Mouse (Mus musculus): ENCODE results near the gene Gtdc1. TPM values are rescaled to one million over a fixed set of nuclear protein-coding genes. Genes with fewer than 3 reads are reported as not detected.

Gene Gtdc1
- polyA plus RNA-seq, 1 experiment = 15.5 TPM

DNA sequence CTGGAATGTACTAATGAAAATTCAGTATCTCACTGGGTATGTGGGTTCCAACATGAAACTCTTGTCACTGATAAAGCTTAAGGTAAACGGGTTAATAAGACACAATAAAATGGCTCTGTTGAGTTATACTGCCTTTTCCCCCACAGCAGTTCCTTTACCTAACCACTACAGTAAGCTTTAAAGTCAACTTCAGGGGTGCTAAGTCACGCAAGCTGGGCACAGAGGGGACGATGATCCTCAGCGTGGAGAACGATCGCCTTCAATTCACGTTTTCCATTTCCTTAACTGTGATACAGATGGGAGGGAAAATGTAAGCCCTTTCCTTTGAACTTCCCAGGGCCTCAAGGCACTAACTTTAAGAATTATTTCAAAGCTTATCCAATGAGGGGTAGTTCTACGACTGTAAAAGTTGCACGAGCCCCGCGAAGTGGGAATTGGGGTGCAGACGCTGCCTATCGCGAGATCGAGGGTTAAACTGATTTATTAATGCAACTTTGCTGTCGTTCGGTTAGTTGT, 1.2 kb downstream of the Gtdc1 start:
- Histone ChIP-seq H3K36me3 (ENCODE audit: control insufficient read depth, insufficient read depth, low read length) (no peaks in the 10 kb centered on the region), H3K27ac (ENCODE audit: control insufficient read depth, insufficient read depth, low read depth, low read length) (peak overlapping the region; percentile 98), H3K4me1 (ENCODE audit: control insufficient read depth, insufficient read depth, low read length) (peaks cover 5% of the 10 kb centered on the region; the same call in 1 of the 2 replicates), H3K4me3 (ENCODE audit: control insufficient read depth, low read depth, low read length) (peak overlapping the region; percentile 100), H3K27me3 (ENCODE audit: control insufficient read depth, insufficient read depth, low read length) (no peaks in the 10 kb centered on the region)
- TF ChIP-seq POLR2A (IDR thresholded peaks at IDR 0.05; ENCODE audit: control insufficient read depth, low read depth, low read length) (no peak), CTCF (IDR thresholded peaks at IDR 0.05; ENCODE audit: control insufficient read depth, insufficient read depth, insufficient replicate concordance, low read depth, low read length) (no peak)

GRCm38 (mm10) chr2:44924618-44925017, 2.8 kb downstream of the Gtdc1 start:
- TF ChIP-seq POLR2A (IDR thresholded peaks at IDR 0.05; ENCODE audit: control insufficient read depth, low read depth, low read length) = no peak
- TF ChIP-seq CTCF (IDR thresholded peaks at IDR 0.05; ENCODE audit: control insufficient read depth, insufficient read depth, insufficient replicate concordance, low read depth, low read length) = no peak
- Histone ChIP-seq H3K27me3 (ENCODE audit: control insufficient read depth, insufficient read depth, low read length) (no peaks in the 10 kb centered on the region), H3K4me3 (ENCODE audit: control insufficient read depth, low read depth, low read length) (no peak overlapping the region)

DNA sequence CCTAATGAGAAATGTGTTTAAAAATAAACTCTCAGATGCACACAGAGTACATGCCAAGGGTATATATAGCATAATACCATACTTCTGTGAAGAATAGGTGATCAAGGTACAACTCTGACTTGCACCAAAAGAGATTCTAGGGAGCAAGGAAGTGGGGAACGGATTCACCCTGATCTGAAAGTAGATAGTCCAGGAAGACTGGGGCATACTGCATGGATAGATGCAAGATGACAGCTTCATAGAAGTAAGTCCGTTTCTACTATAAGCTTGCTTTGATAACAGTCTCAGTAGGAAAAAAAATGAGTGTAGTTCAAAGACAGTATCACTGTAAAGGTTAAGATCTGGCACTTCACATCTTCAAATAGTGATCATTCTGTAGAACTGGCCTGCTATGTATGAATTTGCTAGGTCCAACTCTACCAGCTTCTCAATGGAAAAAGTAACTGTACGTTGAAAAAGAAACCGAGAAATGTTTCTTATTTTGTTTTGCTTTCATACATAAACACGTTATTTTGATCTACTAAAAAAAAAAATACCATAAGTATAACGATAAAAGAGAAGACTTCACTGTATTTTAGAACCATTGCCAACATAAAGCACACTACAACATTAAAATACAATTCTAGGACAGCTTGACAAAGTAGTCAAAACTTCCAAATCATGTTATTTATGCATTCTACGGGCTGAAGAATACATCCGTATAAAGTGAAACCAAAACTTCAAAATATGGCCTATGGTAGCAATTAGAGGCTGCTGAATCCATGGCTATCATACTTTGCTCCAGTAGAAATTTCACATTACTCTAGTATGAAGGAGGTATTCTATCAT, 4.2 kb downstream of the Gtdc1 start:
- Histone ChIP-seq H3K4me3 (ENCODE audit: control insufficient read depth, low read depth, low read length) (no peak overlapping the region), H3K4me1 (ENCODE audit: control insufficient read depth, insufficient read depth, low read length) (peaks cover 5% of the 10 kb centered on the region; the same call in 1 of the 2 replicates), H3K27ac (ENCODE audit: control insufficient read depth, insufficient read depth, low read depth, low read length) (no peak overlapping the region), H3K36me3 (ENCODE audit: control insufficient read depth, insufficient read depth, low read length) (no peaks in the 10 kb centered on the region), H3K27me3 (ENCODE audit: control insufficient read depth, insufficient read depth, low read length) (no peaks in the 10 kb centered on the region)
- TF ChIP-seq POLR2A (IDR thresholded peaks at IDR 0.05; ENCODE audit: control insufficient read depth, low read depth, low read length) = no peak
- no peak for TF ChIP-seq CTCF (IDR thresholded peaks at IDR 0.05; ENCODE audit: control insufficient read depth, insufficient read depth, insufficient replicate concordance, low read depth, low read length)

More at GRCm38 (mm10) chr2:44924618-44925017, 2.8 kb downstream of the Gtdc1 start:
- no peaks in the 10 kb centered on the region for H3K36me3 ChIP-seq (ENCODE audit: control insufficient read depth, insufficient read depth, low read length)
- no peak overlapping the region for H3K27ac ChIP-seq (ENCODE audit: control insufficient read depth, insufficient read depth, low read depth, low read length)
- peaks cover 5% of the 10 kb centered on the region; the same call in 1 of the 2 replicates for H3K4me1 ChIP-seq (ENCODE audit: control insufficient read depth, insufficient read depth, low read length)

DNA sequence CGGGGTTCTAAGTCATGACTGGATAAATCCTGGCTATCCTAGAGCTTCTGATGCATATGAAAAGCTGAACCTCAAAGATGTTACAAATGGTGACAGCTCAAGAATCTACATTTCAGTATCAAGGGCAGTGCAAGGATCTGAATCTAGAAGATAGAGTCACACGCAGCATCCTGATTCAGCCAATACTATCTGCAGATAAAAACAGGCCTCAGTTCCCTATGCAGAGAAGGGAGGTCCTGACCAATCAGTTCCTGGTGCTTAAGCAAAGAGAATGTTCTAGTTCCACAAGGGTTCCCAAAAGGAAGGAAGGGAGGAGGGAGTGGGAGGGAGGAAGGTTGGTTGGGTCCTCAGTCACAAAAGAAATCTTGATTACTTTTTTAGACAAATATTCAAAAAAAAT, 5.0 kb downstream of the Gtdc1 start:
- peaks cover 5% of the 10 kb centered on the region; the same call in 1 of the 2 replicates for H3K4me1 ChIP-seq (ENCODE audit: control insufficient read depth, insufficient read depth, low read length)
- H3K4me3 ChIP-seq (ENCODE audit: control insufficient read depth, low read depth, low read length) = no peak overlapping the region
- no peaks in the 10 kb centered on the region for H3K36me3 ChIP-seq (ENCODE audit: control insufficient read depth, insufficient read depth, low read length)
- no peak for TF ChIP-seq POLR2A (IDR thresholded peaks at IDR 0.05; ENCODE audit: control insufficient read depth, low read depth, low read length)
- TF ChIP-seq CTCF (IDR thresholded peaks at IDR 0.05; ENCODE audit: control insufficient read depth, insufficient read depth, insufficient replicate concordance, low read depth, low read length) = no peak
- no peaks in the 10 kb centered on the region for H3K27me3 ChIP-seq (ENCODE audit: control insufficient read depth, insufficient read depth, low read length)
- no peak overlapping the region for H3K27ac ChIP-seq (ENCODE audit: control insufficient read depth, insufficient read depth, low read depth, low read length)

DNA sequence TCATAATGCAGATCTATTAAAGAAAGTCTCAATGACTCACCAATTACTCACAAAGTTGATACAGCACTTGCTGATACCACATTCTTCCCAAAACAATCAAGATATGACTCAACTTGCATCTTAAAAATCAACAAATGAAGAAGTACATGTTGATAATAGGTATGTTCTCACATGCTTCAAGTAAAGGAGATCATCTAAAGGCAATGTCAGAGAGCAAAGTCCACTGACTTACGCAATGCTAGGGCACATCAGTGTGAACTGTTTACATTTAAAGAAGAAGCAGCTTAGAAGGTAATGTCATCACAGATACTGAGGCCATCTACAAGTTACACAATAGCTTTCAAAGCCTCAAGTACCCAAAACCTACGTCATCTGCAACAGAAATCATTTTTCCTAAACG, 7.0 kb downstream of the Gtdc1 start:
- Histone ChIP-seq H3K27ac (ENCODE audit: control insufficient read depth, insufficient read depth, low read depth, low read length) (no peak overlapping the region), H3K36me3 (ENCODE audit: control insufficient read depth, insufficient read depth, low read length) (no peaks in the 10 kb centered on the region), H3K27me3 (ENCODE audit: control insufficient read depth, insufficient read depth, low read length) (no peaks in the 10 kb centered on the region), H3K4me3 (ENCODE audit: control insufficient read depth, low read depth, low read length) (no peak overlapping the region), H3K4me1 (ENCODE audit: control insufficient read depth, insufficient read depth, low read length) (no peaks in the 10 kb centered on the region)
- no peak for TF ChIP-seq POLR2A (IDR thresholded peaks at IDR 0.05; ENCODE audit: control insufficient read depth, low read depth, low read length)

DNA sequence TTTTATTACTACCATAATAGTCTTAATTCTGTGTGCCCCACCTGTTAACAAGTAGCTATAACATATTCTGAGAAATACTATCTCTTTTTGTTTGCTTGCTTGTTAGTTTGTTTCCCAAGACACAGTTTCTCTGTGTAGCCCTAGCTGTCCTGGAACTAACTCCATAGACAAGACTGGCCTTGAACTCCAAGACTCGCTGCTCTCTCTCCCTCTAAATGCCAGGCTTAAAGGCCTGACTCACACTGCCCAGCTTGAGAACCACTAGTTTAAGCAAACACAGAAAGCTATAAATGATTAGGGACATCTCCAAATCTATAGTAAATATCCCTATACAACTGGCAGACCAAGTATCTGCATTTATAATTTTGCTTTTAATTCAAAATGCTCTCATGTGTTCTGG, 8.1 kb downstream of the Gtdc1 start:
- TF ChIP-seq CTCF (IDR thresholded peaks at IDR 0.05; ENCODE audit: control insufficient read depth, insufficient read depth, insufficient replicate concordance, low read depth, low read length) = no peak
- TF ChIP-seq POLR2A (IDR thresholded peaks at IDR 0.05; ENCODE audit: control insufficient read depth, low read depth, low read length) = no peak
- no peak overlapping the region for H3K4me3 ChIP-seq (ENCODE audit: control insufficient read depth, low read depth, low read length)
- no peaks in the 10 kb centered on the region for H3K27me3 ChIP-seq (ENCODE audit: control insufficient read depth, insufficient read depth, low read length)
- no peak overlapping the region for H3K27ac ChIP-seq (ENCODE audit: control insufficient read depth, insufficient read depth, low read depth, low read length)
- H3K36me3 ChIP-seq (ENCODE audit: control insufficient read depth, insufficient read depth, low read length) = no peaks in the 10 kb centered on the region
- no peaks in the 10 kb centered on the region for H3K4me1 ChIP-seq (ENCODE audit: control insufficient read depth, insufficient read depth, low read length)

GRCm38 (mm10) chr2:44918737-44919136, 8.7 kb downstream of the Gtdc1 start:
- H3K36me3 ChIP-seq (ENCODE audit: control insufficient read depth, insufficient read depth, low read length) = no peaks in the 10 kb centered on the region
- TF ChIP-seq POLR2A (IDR thresholded peaks at IDR 0.05; ENCODE audit: control insufficient read depth, low read depth, low read length) = no peak
- no peak for TF ChIP-seq CTCF (IDR thresholded peaks at IDR 0.05; ENCODE audit: control insufficient read depth, insufficient read depth, insufficient replicate concordance, low read depth, low read length)
- H3K27ac ChIP-seq (ENCODE audit: control insufficient read depth, insufficient read depth, low read depth, low read length) = no peak overlapping the region
- no peaks in the 10 kb centered on the region for H3K4me1 ChIP-seq (ENCODE audit: control insufficient read depth, insufficient read depth, low read length)
- no peak overlapping the region for H3K4me3 ChIP-seq (ENCODE audit: control insufficient read depth, low read depth, low read length)
- H3K27me3 ChIP-seq (ENCODE audit: control insufficient read depth, insufficient read depth, low read length) = no peaks in the 10 kb centered on the region

All from testis, adult 2 months (tissue).